Mouse (Mus musculus): ENCODE measurements around the gene Olfr309.

- TF ChIP-seq POLR2A (IDR thresholded peaks at IDR 0.05; ENCODE audit: extremely low read depth, insufficient read depth, low read length) (no peak), CTCF (IDR thresholded peaks at IDR 0.05; ENCODE audit: low read depth, low read length) (no peak)
Measured at GRCm38 (mm10) chr7:86313608-86314007, at the start of gene Olfr309.
